Mouse (Mus musculus) liver, embryonic 14.5 days (tissue): ENCODE measurements at regions not wholly inside any gene's neighbourhood (a gene's known extent, or its start where the extent isn't known, plus 50 kb on each side); places are given as distances from the start of the nearest gene placed in this dataset.

Experiments
- ATAC-seq: fragments of 200-750 bp; cut with Nextera tagmentation; 2 replicates; pipeline ENCODE4 v1.8.0; 2017; ENCODE audit warnings: moderate number of reproducible peaks, mild to moderate bottlenecking, moderate library complexity; ENCODE audit not compliant: insufficient read depth
- DNase-seq, 3 experiments: peaks; one replicate each; pipeline ENCODE4 v3.0.0-alpha.2; 2012 to 2013; ENCODE audit warnings: low read depth in 3 of 3, low spot score in 3 of 3
- H3K27ac ChIP-seq: fragments of 300-500 bp; sonication (generic); 2 replicates; pipeline ENCODE4 v1.5.1; 2014; ENCODE audit warnings: moderate library complexity, mild to moderate bottlenecking, control low read depth, inconsistent platforms
- H3K27me3 ChIP-seq: fragments of 300-500 bp; sonication (generic); 2 replicates; pipeline ENCODE4 v1.6.1; 2014; ENCODE audit warnings: mild to moderate bottlenecking, low read length, moderate library complexity; ENCODE audit not compliant: control insufficient read depth, insufficient read depth
- H3K36me3 ChIP-seq: fragments of 300-500 bp; sonication (generic); replicated peaks from 2 replicates; pipeline ENCODE4 v1.6.1; 2014; ENCODE audit warnings: low read depth; ENCODE audit not compliant: control insufficient read depth, insufficient read depth
- H3K4me1 ChIP-seq, 2 experiments: fragments of 200-500 bp in 1 of 2; fragments of 300-500 bp in 1 of 2; sonication (generic) in 1 of 2; replicated peaks; 2 replicates each; pipeline ENCODE4 v1.6.1; 2012 to 2014; ENCODE audit warnings: antibody characterized with exemption in 1 of 2, inconsistent platforms in 1 of 2, low read length in 1 of 2; ENCODE audit not compliant: control insufficient read depth in 2 of 2, insufficient read depth in 2 of 2
- H3K4me2 ChIP-seq: fragments of 300-500 bp; sonication (generic); 2 replicates; pipeline ENCODE4 v1.6.1; 2014; ENCODE audit warnings: low read depth, mild to moderate bottlenecking, control low read depth, moderate library complexity
- H3K4me3 ChIP-seq, 2 experiments: fragments of 200-500 bp in 1 of 2; fragments of 300-500 bp in 1 of 2; sonication (generic) in 1 of 2; 2 replicates each; pipeline ENCODE4 v1.5.1; 2012 to 2014; ENCODE audit warnings: low read depth in 2 of 2, low read length in 2 of 2, mild to moderate bottlenecking in 2 of 2, control low read depth in 1 of 2, inconsistent platforms in 1 of 2, moderate library complexity in 1 of 2; ENCODE audit not compliant: insufficient read depth in 1 of 2
- H3K9ac ChIP-seq: fragments of 300-500 bp; sonication (generic); replicated peaks from 2 replicates; pipeline ENCODE4 v1.6.1; 2014; ENCODE audit warnings: mild to moderate bottlenecking, control low read depth, moderate library complexity
- H3K9me3 ChIP-seq: fragments of 300-500 bp; sonication (generic); 2 replicates; pipeline ENCODE4 v1.6.1; 2016; ENCODE audit warnings: low read length, mixed read lengths; ENCODE audit not compliant: control insufficient read depth
- CTCF ChIP-seq: IDR thresholded peaks from 2 replicates; pipeline ENCODE4 v1.5.1; 2016; ENCODE audit warnings: antibody characterized with exemption, low read depth, control low read depth
- EP300 ChIP-seq: IDR thresholded peaks from 2 replicates; pipeline ENCODE4 v1.6.1; 2016; ENCODE audit warnings: antibody characterized with exemption, low read depth
- WGBS: fragments of 180-500 bp; shearing (Covaris S2); extraction: QIAGEN DNeasy Blood & Tissue Kit; methylation state at CpG from one replicate; pipeline ENCODE4 v1.1.7; 2014; ENCODE audit not compliant: insufficient replicate concordance; 5-methylcytosine and 5-hydroxymethylcytosine counted together

- no peaks in the 10 kb centered on the region for H3K9me3 ChIP-seq
- no peaks in the 10 kb centered on the region; a peak in 1 of 4 replicates for H3K4me1 ChIP-seq
- H3K9ac ChIP-seq, result no peak overlapping the region
- DNase-seq (no peak), ATAC-seq (no peak)
- 71% methylated on average over 6 of the region's 6 CpGs for WGBS
- H3K36me3 ChIP-seq, result no peaks in the 10 kb centered on the region
- TF ChIP-seq EP300, result no peak
- no peak overlapping the region for H3K27ac ChIP-seq
- H3K27me3 ChIP-seq, result no peaks in the 10 kb centered on the region
- H3K4me3 ChIP-seq, result no peak overlapping the region
- H3K4me2 ChIP-seq, result no peak overlapping the region
Observed at GRCm38 (mm10) chr14:54104243-54104642, 149.7 kb downstream of the Dad1 start.

DNA sequence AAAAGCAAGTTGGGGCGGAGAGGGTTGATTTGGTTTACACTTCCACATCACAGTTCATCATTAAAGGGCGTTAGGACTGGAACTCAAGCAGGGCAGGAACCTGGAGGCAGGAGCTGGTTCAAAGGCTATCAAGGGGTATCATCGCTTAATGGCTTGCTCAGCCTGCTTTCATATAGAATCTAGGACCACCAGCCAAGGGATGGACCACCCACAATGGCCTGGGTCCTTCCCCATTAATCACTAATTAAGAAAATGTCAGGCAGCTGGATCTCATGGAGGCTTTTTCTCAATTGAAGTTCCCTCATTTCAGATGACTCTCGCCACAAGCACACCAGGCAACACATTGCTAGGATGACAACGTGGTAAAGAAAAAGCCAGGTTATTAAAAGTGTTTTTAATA lies 150.4 kb downstream of the Dad1 start:
- TF ChIP-seq EP300, result no peak
- no peak for TF ChIP-seq CTCF
- DNase-seq, result no peak
- 61% methylated on average over 5 of the region's 5 CpGs for WGBS

GRCm38 (mm10) chr14:54103115-54103514 lies 150.8 kb downstream of the Dad1 start:
- Histone ChIP-seq H3K27ac (no peak overlapping the region), H3K4me1 (peaks cover 0 to 6% of the 10 kb centered on the region in 2 experiments; a peak in 2 of 4 replicates), H3K27me3 (peaks cover 3% of the 10 kb centered on the region; the same call in 1 of the 2 replicates), H3K9ac (no peak overlapping the region), H3K36me3 (no peaks in the 10 kb centered on the region), H3K4me3 (no peak overlapping the region), H3K4me2 (no peak overlapping the region), H3K9me3 (no peaks in the 10 kb centered on the region)
- no peak for TF ChIP-seq CTCF
- TF ChIP-seq EP300, result no peak
- ATAC-seq, result no peak
- DNase-seq, result no peak
- WGBS, result 54% methylated on average over 3 of the region's 3 CpGs

More for the DNA sequence above, 150.4 kb downstream of the Dad1 start:
- H3K4me1 ChIP-seq, result peaks cover 0 to 4% of the 10 kb centered on the region in 2 experiments; a peak in 2 of 4 replicates
- no peak overlapping the region for H3K27ac ChIP-seq
- H3K4me2 ChIP-seq, result no peak overlapping the region
- H3K9ac ChIP-seq, result no peak overlapping the region
- peaks cover 3% of the 10 kb centered on the region; the same call in 1 of the 2 replicates for H3K27me3 ChIP-seq
- ATAC-seq, result no peak
- no peaks in the 10 kb centered on the region for H3K36me3 ChIP-seq
- no peak overlapping the region for H3K4me3 ChIP-seq
- no peaks in the 10 kb centered on the region for H3K9me3 ChIP-seq

DNA sequence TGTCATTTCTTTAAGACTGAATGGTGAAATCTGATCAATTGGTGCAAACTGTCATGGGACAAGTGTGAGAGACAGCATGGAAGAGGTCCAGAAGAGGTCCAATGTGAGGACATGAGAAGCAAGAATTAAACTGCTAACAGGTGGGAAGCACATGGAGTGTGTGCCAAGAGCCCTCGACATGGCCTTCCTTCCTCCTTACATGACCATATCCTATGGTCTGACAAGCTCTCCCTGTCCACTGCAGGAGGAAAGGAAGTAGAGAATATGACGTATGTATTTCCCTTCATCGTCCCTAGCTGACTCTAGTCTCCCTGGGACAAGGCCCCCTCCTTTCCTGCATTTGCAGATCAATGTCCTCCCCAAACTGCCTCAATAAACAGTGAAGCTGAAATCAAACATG lies 152.1 kb downstream of the Dad1 start:
- no peak for TF ChIP-seq CTCF
- TF ChIP-seq EP300, result no peak
- peaks cover 0 to 13% of the 10 kb centered on the region in 2 experiments; a peak in 2 of 4 replicates for H3K4me1 ChIP-seq
- no peaks in the 10 kb centered on the region for H3K36me3 ChIP-seq
- H3K4me2 ChIP-seq, result no peak overlapping the region
- ATAC-seq, result no peak
- no peak overlapping the region for H3K4me3 ChIP-seq
- H3K27ac ChIP-seq, result no peak overlapping the region
- no peaks in the 10 kb centered on the region for H3K9me3 ChIP-seq
- H3K27me3 ChIP-seq, result peaks cover 3% of the 10 kb centered on the region; the same call in 1 of the 2 replicates
- DNase-seq, result no peak
- H3K9ac ChIP-seq, result no peak overlapping the region
- WGBS, result 25% methylated on average over 3 of the region's 3 CpGs

GRCm38 (mm10) chr14:54099360-54099759 lies 154.5 kb downstream of the Dad1 start:
- Histone ChIP-seq H3K4me1 (peaks cover 0 to 18% of the 10 kb centered on the region in 2 experiments; a peak in 2 of 4 replicates), H3K4me3 (no peak overlapping the region), H3K9me3 (no peaks in the 10 kb centered on the region), H3K4me2 (no peak overlapping the region), H3K36me3 (no peaks in the 10 kb centered on the region), H3K27me3 (peaks cover 3% of the 10 kb centered on the region), H3K9ac (no peak overlapping the region), H3K27ac (no peak overlapping the region)
- TF ChIP-seq CTCF (no peak), EP300 (peak; percentile 54)
- WGBS, result 36% methylated on average over 6 of the region's 6 CpGs
- ATAC-seq (no peak), DNase-seq (peak in 1 of 3 experiments; percentile 4)
